18 mouse cellular contexts compared by ENCODE assay signal in genomic region chr11:115219685-115220084, GRCm38 (mm10). TPM values are rescaled to one million over a fixed set of nuclear protein-coding genes. Genes with fewer than 3 reads are reported as not detected.
DNase-seq lines count a peak whose midpoint lies in the region; ATAC-seq and TF ChIP-seq lines count a peak whose summit lies in the region.
"Had no signal": no experiment of that assay in that cellular context is flagged by ENCODE, and none has a peak within 500 bp of the region (broad histone marks: within the 10 kb centered on the region; RNA-seq: fewer than 3 reads in every experiment).

No protein-coding gene starts in this region.

- H3K4me3 ChIP-seq in heart, embryonic 15.5 days, result no peak overlapping the region
- H3K4me3 ChIP-seq in heart, embryonic 12.5 days, result no peak overlapping the region
- no peak overlapping the region for H3K4me3 ChIP-seq in lung, postnatal 0 days (ENCODE audit: low read depth, low read length)
- H3K4me3 ChIP-seq: forebrain, embryonic 10.5 days; limb, embryonic 12.5 days had no signal

- DNase-seq in lung, postnatal 0 days (ENCODE audit: low spot score), result no peak
- DNase-seq in lung, adult 18-20 months, result no peak
- DNase-seq in gastrocnemius, postnatal 4 days (ENCODE audit: low spot score in 2 of 2), result no peak
- DNase-seq: cerebellum, adult 9-11 months; kidney, adult 8-10 months; layer of hippocampus, adult 9-11 months; right cerebral cortex, postnatal 25 days; thymus, postnatal 14 days had no signal

- H3K4me1 ChIP-seq in heart, embryonic 15.5 days (replicated peaks), result peaks cover 73% of the 10 kb centered on the region
- peaks cover 82% of the 10 kb centered on the region for H3K4me1 ChIP-seq in heart, embryonic 12.5 days (replicated peaks)
- peaks cover 33% of the 10 kb centered on the region for H3K4me1 ChIP-seq in lung, postnatal 0 days (ENCODE audit: insufficient read depth, low read depth, low read length)

- TF ChIP-seq CTCF in lung, postnatal 0 days (IDR thresholded peaks at IDR 0.05), result no peak

- H3K36me3 ChIP-seq in heart, embryonic 15.5 days, result no peaks in the 10 kb centered on the region
- H3K36me3 ChIP-seq in heart, embryonic 12.5 days, result no peaks in the 10 kb centered on the region
- no peaks in the 10 kb centered on the region for H3K36me3 ChIP-seq in lung, postnatal 0 days (ENCODE audit: insufficient read depth, low read length)
- H3K36me3 ChIP-seq: forebrain, embryonic 10.5 days; limb, embryonic 12.5 days had no signal

- H3K4me2 ChIP-seq in heart, embryonic 15.5 days, result no peak overlapping the region
- no peak overlapping the region for H3K4me2 ChIP-seq in heart, embryonic 12.5 days
- 0 out of 2 replicates have a peak overlapping the region, but pooled peaks have one; percentile 3 for H3K4me2 ChIP-seq in lung, postnatal 0 days (replicated peaks; ENCODE audit: low read depth, low read length)
- H3K4me2 ChIP-seq: limb, embryonic 12.5 days; midbrain, embryonic 11.5 days had no signal

- H3K27ac ChIP-seq in heart, embryonic 15.5 days, result peak overlapping the region; percentile 62
- no peak overlapping the region for H3K27ac ChIP-seq in heart, embryonic 12.5 days (ENCODE audit: poor library complexity, severe bottlenecking)
- peak overlapping the region; percentile 48 for H3K27ac ChIP-seq in lung, postnatal 0 days (ENCODE audit: low read length)
- H3K27ac ChIP-seq: forebrain, embryonic 10.5 days; limb, embryonic 12.5 days had no signal

- no peak overlapping the region for H3K9ac ChIP-seq in heart, embryonic 15.5 days
- no peak overlapping the region for H3K9ac ChIP-seq in heart, embryonic 12.5 days
- no peak overlapping the region for H3K9ac ChIP-seq in lung, postnatal 0 days (replicated peaks; ENCODE audit: low read depth)
- H3K9ac ChIP-seq: limb, embryonic 12.5 days had no signal

- no peaks in the 10 kb centered on the region for H3K9me3 ChIP-seq in heart, embryonic 15.5 days (replicated peaks)
- no peaks in the 10 kb centered on the region for H3K9me3 ChIP-seq in heart, embryonic 12.5 days (replicated peaks)
- H3K9me3 ChIP-seq in lung, postnatal 0 days (ENCODE audit: low read length), result no peaks in the 10 kb centered on the region
- H3K9me3 ChIP-seq: forebrain, embryonic 10.5 days; limb, embryonic 12.5 days had no signal

- TF ChIP-seq EP300 in lung, postnatal 0 days (IDR thresholded peaks at IDR 0.05), result no peak; the same call in 1 of the 2 replicates

- no peaks in the 10 kb centered on the region for H3K27me3 ChIP-seq in heart, embryonic 15.5 days
- H3K27me3 ChIP-seq in heart, embryonic 12.5 days (replicated peaks), result 0 out of 2 replicates have a peak, but pooled peaks cover 3% of the 10 kb centered on the region
- no peaks in the 10 kb centered on the region for H3K27me3 ChIP-seq in lung, postnatal 0 days (replicated peaks; ENCODE audit: insufficient read depth, low read length)

- ATAC-seq in heart, embryonic 15.5 days (replicated peaks; ENCODE audit: insufficient number of reproducible peaks, insufficient read depth, low FRiP score, low read depth), result no peak
- ATAC-seq in heart, embryonic 12.5 days (ENCODE audit: insufficient number of reproducible peaks, low FRiP score), result no peak
- peak; percentile 47; the same call in 1 of the 2 replicates for ATAC-seq in lung, postnatal 0 days
- peak; percentile 67 for ATAC-seq in megakaryocyte, adult 5-6 weeks (ENCODE audit: poor library complexity, severe bottlenecking)
- ATAC-seq in frontal cortex, adult (ENCODE audit: low TSS enrichment), result no peak
- ATAC-seq: CD4-positive, CD25-positive, alpha-beta regulatory T cell, adult 4 months had no signal

- 84% methylated on average over 10 of the region's 10 CpGs for WGBS in heart, embryonic 15.5 days
- WGBS in heart, embryonic 12.5 days, result 86% methylated on average over 10 of the region's 10 CpGs
- WGBS in lung, postnatal 0 days, result 59% methylated on average over 10 of the region's 10 CpGs

RNA-seq across cellular contexts. Expression of gene Nat9, which starts 32.0 kb away (rescaled TPM):
- 16.2 and 20.8 TPM in 2 replicates for polyA plus RNA-seq in heart, embryonic 15.5 days (2015; fragmentation: Nextera tagmentation; extraction: Ambion mirVana)
- 13.1 and 13.3 TPM in 2 replicates for polyA plus RNA-seq in heart, embryonic 12.5 days (2016; fragmentation: Nextera tagmentation; extraction: Ambion mirVana)
- polyA plus RNA-seq in lung, postnatal 0 days (2015; fragmentation: Nextera tagmentation; extraction: Ambion mirVana), result 30.3 and 30.8 TPM in 2 replicates
- 16.1 and 17.7 TPM in 2 replicates for total RNA-seq in megakaryocyte, adult 5-6 weeks (2015)
- total RNA-seq in megakaryocyte, adult 5-6 weeks (2017), result 23.9 and 36.1 TPM in 2 replicates
- 10 to 100 TPM; 16.4 to 17.9 TPM for total RNA-seq in gastrocnemius, postnatal 4 days (2021)

RNA-seq across cellular contexts. Expression of gene Tmem104, which starts 32.4 kb away (rescaled TPM):
- 6.6 and 11.4 TPM in 2 replicates for polyA plus RNA-seq in heart, embryonic 15.5 days (2015; fragmentation: Nextera tagmentation; extraction: Ambion mirVana)
- polyA plus RNA-seq in heart, embryonic 12.5 days (2016; fragmentation: Nextera tagmentation; extraction: Ambion mirVana), result 8.4 TPM in 2 replicates
- polyA plus RNA-seq in lung, postnatal 0 days (2015; fragmentation: Nextera tagmentation; extraction: Ambion mirVana), result 9.6 and 10.5 TPM in 2 replicates
- total RNA-seq in megakaryocyte, adult 5-6 weeks (2015), result 23.9 and 25.7 TPM in 2 replicates
- 6.1 and 8.7 TPM in 2 replicates for total RNA-seq in megakaryocyte, adult 5-6 weeks (2017)
- total RNA-seq in gastrocnemius, postnatal 4 days (2021), result 1 to 10 TPM; 8.5 to 9.8 TPM

RNA-seq across cellular contexts. Expression of gene Grin2c, which starts 47.4 kb away (rescaled TPM):
- 0.10 and 0.16 TPM in 2 replicates for polyA plus RNA-seq in heart, embryonic 15.5 days (2015; fragmentation: Nextera tagmentation; extraction: Ambion mirVana)
- 0.15 and 0.21 TPM in 2 replicates for polyA plus RNA-seq in heart, embryonic 12.5 days (2016; fragmentation: Nextera tagmentation; extraction: Ambion mirVana)
- 0.11 TPM in 2 replicates for polyA plus RNA-seq in lung, postnatal 0 days (2015; fragmentation: Nextera tagmentation; extraction: Ambion mirVana)
- 0.05 TPM in 1 of 2 replicates, not detected in the other for total RNA-seq in megakaryocyte, adult 5-6 weeks (2015)
- not detected in 2 replicates for total RNA-seq in megakaryocyte, adult 5-6 weeks (2017)
- total RNA-seq in gastrocnemius, postnatal 4 days (2021), result not detected
- total RNA-seq: MEL had no signal
- polyA plus RNA-seq: CD4-positive, CD25-positive, alpha-beta regulatory T cell, adult 4 months; embryonic facial prominence, embryonic 14.5 days; forebrain, embryonic 10.5 days had no signal

RNA-seq across cellular contexts. Expression of gene Slc9a3r1, which starts 56.5 kb away (rescaled TPM):
- 24.6 and 46.4 TPM in 2 replicates for polyA plus RNA-seq in heart, embryonic 15.5 days (2015; fragmentation: Nextera tagmentation; extraction: Ambion mirVana)
- polyA plus RNA-seq in heart, embryonic 12.5 days (2016; fragmentation: Nextera tagmentation; extraction: Ambion mirVana), result 21.0 and 22.2 TPM in 2 replicates
- 56.9 and 71.2 TPM in 2 replicates for polyA plus RNA-seq in lung, postnatal 0 days (2015; fragmentation: Nextera tagmentation; extraction: Ambion mirVana)
- 77.6 and 92.0 TPM in 2 replicates for total RNA-seq in megakaryocyte, adult 5-6 weeks (2015)
- total RNA-seq in megakaryocyte, adult 5-6 weeks (2017), result 87.5 and 88.7 TPM in 2 replicates
- total RNA-seq in gastrocnemius, postnatal 4 days (2021), result 10 to 100 TPM; 10.9 to 12.4 TPM

RNA-seq across cellular contexts. Expression of gene Fdxr, which starts 57.2 kb away (rescaled TPM):
- 10.5 and 12.4 TPM in 2 replicates for polyA plus RNA-seq in heart, embryonic 15.5 days (2015; fragmentation: Nextera tagmentation; extraction: Ambion mirVana)
- 11.3 and 12.3 TPM in 2 replicates for polyA plus RNA-seq in heart, embryonic 12.5 days (2016; fragmentation: Nextera tagmentation; extraction: Ambion mirVana)
- polyA plus RNA-seq in lung, postnatal 0 days (2015; fragmentation: Nextera tagmentation; extraction: Ambion mirVana), result 6.9 and 7.9 TPM in 2 replicates
- 4.4 and 5.6 TPM in 2 replicates for total RNA-seq in megakaryocyte, adult 5-6 weeks (2015)
- 9.9 and 14.3 TPM in 2 replicates for total RNA-seq in megakaryocyte, adult 5-6 weeks (2017)
- total RNA-seq in gastrocnemius, postnatal 4 days (2021), result 1 to 10 TPM; 6.7 to 7.7 TPM

Comparison
In these comparisons a context has a peak if more than half of its experiments do, and no peak if none do; other contexts are left out.
1. ATAC-seq: peak in lung, postnatal 0 days (single experiment) and megakaryocyte, adult 5-6 weeks (single experiment); none in heart, embryonic 15.5 days (single experiment), heart, embryonic 12.5 days (single experiment) and frontal cortex, adult (single experiment).